Mouse (Mus musculus): Measurements from ENCODE around the gene Calhm3. TPM values are rescaled to one million over a fixed set of nuclear protein-coding genes. Genes with fewer than 3 reads are reported as not detected.
"Not testable (repeated sequence)": the region's sequence is repeated elsewhere in the genome, so short reads cannot be mapped to it uniquely, and the experiment has no call there.

The Calhm3 gene
- total RNA-seq, 2 experiments from 2014 or later = not detected

DNA sequence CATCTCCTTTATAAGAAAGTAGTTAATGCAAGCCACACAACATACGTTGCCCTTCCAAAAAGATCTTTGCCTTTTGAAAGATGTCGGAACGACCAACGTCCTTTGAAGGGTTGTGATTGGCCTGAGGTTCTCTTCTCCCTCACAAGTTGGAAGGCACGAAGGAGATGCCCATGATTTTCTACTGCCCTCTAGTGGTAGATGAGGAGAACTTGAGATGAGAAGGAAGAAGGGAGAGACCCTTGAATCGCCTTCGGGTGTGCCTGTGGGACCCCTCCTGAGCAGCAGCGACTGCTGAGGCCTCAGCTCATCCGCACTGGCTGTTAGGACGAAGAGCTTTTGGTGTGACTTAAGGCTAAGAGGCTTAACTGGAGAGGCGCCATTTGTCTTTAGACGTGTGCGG is 10.7 kb upstream of the Calhm3 start:
- DNase-seq (ENCODE audit: low spot score in 2 of 2) = peak; percentile 18 to 31

DNA sequence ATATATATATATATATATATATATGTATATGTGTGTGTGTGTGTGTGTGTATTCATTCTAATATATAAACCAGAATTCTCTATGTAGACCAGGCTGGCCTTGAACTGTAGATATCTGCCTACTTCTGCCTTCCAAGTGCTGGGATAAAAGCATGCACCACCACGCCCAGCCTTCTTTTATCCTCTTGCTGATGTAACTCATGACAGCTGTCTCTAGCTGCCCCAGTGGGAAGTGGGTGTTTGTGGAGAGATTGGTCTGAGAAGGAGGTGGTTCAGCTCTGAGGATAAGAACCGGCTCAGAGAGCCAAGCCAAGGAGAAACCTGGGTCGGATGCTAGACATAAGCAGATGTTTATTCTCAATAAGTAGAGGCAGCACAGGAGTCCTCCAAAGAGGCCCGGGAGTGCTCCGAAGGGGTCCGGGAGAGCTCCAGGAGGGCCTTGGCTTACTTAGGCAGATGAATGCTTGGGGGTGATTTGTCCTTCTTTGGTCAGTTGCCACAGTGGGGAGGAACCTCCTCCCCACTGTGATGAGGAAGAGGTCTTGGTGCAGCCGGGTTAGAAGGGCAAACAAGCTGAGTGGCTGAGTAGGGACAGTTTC is 10.2 kb upstream of the Calhm3 start:
- no peak for DNase-seq (ENCODE audit: low spot score in 2 of 2)

DNA sequence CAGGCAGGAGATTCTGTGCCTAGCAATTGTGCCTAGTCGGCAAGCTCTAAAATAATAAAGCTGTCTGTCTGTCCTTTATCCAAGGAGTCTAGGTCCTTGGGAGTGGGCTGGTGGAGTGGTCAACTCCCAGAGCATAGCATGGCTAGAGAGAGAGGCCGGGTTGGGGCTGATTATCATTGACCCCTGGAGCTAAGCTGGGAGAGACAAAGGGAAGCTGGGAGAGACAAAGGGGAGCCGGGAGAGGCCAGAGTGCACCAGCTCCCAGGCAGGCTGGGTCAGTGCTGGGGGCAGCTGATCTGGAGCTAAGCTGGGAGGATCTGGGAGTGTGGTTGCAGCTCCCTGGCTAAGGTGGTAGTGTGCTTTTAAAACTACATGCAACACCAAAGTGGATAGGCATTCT is 9.2 kb upstream of the Calhm3 start:
- DNase-seq (ENCODE audit: low spot score in 2 of 2) = no peak

DNA sequence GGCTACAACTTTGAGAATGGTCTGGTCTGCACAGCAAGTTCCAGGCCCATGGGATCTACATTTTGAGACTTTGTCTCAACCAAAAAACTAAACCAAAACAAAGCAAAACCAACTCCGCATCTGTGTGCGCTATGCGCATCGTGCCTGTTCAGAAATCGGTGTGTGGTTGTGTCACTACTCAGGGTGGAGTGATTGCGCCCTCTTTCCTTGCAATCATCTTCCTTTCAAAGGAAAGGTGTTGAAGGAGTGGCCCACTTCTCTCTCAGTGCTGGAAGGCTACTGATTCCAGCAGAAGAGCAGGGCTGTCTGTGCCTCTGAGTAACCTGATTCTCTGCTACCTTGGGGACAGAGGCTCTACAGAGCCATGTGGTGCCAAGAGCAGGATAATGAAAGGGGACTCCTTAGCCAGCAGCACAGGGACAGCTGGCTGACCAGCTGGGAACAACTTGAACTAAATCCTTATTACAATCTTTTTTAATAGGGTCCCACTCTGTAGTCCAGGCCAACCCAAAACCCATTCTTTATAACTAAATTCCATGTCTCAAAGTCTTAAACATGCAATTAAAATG is 5.7 kb upstream of the Calhm3 start:
- DNase-seq (ENCODE audit: low spot score in 2 of 2) = no peak

DNA sequence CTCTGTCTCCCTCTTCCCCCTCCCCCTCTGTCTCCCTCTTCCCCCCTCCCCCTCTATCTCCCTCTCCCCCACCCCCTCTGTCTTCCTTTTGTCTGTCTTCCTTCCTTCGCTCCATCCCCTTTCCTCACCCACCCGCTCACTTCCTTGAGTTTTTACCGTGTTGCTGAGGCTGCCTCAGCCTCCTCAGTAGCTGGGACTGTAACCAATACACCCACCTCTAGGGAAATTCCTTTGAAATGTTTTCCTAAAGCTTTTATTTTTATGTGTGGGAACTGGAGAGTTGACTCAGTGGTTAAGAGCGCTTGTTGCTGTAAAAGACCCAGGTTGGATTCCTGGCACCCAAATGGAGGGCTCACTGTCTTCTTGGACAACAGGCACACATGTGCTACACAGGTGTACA is 4.1 kb upstream of the Calhm3 start:
- DNase-seq (ENCODE audit: low spot score in 2 of 2) = no peak

DNA sequence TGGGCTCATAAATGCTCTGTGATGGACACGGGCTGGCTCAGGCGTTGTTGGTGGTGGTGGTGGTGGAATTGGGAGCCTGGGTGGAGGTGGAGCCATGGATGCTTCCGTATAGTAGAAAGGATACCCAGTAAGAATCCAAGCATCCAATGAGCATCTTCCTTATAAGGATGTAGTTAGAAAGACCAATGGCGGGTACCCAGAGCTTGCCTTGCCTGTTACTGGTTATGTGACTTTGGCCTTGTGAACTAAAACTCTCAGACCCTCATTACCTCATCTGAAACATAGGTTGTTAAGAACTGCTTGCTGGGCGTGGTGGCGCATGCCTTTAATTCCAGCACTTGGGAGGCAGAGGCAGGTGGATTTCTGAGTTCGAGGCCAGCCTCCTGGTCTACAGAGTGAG is 3.8 kb downstream of the Calhm3 start:
- no peak for DNase-seq (ENCODE audit: low spot score in 2 of 2)

DNA sequence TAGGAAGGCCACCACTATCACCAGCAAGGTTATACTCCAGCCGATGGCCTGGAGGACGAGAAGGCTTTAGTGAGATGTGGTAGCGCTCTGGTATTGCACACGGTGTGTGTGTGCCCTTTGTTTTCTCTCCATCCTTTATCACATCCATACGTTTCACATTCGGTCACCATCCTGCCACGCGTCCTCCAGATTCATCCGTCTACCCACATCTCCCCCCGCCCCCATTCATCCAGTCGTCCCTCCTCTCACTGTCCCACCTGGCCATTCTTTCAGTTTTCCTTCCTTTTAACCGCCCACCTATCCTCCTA is 5.5 kb downstream of the Calhm3 start:
- no peak for DNase-seq (ENCODE audit: low spot score in 2 of 2)

DNA sequence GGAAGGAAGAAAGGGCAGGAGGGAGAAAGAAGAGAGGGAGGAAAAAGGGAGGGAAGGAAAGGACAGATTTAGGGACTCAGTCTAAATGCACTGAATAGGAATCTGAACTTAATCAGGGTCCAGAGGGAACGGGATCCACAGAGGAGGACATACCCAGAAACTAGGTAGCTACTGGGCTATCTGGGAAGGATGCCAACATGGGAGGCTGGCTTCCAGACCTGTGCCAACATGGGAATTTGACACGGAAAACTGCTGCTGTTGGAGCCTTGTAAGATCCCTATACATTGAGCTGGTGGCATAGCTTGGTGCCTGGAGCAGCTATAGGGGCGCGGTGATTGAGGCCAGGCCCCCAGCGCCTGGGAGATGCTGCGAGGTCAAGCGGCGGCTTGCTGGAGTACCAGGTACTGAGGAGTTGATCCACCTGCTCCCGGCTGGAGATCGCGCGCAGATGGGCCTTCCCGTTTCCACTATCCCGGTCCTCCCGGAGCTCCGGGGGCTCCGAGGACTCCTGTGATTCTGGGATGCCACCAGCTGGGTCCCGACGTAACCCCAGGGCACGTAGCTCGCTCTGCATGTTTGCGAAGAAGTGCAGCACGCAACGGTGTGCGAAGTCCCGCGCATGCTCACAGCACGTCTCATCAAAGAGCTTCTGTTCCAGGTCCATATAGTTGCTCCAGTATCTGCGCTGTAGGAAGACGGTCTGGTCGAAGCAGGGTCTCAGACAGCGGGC is 6.1 kb downstream of the Calhm3 start:
- DNase-seq (ENCODE audit: low spot score in 2 of 2) = no peak

DNA sequence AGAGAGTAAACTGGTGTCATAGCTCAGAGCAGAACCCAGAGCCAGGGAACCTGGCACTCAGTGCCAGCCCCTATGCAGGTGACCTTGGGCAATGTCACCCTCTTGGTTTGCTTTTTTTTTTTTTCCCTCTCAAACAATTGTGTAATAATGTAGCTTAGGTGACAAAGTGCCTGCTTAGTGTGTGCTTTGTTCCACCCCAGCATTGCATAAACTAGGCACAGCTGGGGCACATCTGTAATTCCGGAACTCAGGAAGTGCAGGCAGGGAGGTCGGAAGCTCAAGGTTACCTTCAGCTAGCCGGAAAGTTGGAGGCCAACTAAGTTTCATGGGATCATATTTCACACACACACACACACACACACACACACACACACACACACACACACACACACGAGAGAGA is 7.7 kb downstream of the Calhm3 start:
- no peak for DNase-seq (ENCODE audit: low spot score in 2 of 2)

DNA sequence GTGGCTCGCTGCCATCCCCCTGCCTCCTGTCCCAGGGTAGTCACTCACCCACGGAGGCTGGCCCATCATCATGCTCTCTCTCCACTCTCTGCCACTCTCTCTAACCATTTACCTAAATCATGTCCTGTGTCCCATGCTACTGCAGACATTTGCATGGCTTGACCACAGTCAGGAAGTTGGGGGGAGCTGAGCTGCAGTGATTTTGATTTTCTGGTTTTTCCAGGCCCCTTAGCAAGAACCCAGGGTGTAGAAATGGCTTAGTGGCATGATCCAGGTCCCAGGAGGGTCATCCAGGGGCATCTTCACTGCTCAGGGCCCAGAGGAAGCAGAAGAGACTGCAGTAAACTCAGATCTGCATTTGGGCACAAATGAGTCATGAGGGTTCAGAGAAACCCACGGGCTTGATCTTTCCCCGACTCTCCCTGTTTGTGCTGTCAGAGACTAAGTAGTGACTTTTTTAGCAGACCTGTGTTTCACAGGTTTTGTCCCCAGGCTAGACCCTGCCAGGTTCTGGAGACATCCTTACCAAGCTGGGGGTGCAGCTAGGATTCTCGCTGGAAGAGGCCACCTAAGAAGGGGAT is 9.2 kb downstream of the Calhm3 start:
- no peak for DNase-seq (ENCODE audit: low spot score in 2 of 2)

DNA sequence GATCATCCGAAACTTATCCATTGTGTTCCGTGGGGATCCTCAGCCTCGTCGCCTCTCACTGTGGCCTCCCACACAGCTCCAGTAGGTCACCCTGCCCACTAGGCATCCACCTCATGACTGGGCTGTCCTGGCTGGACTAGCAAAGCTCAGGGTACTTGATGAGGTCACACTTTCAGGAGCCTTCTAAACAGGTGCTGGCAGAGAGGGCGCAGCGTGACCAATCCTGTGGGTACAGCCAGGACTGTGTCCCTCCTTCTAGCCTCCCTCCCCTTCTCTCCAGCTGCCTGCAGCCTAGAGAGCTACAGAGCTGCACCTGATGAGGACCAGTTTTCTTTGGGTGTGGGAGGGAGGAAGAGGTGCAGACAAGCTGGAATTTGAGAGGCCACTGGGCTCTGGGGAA is 13.4 kb downstream of the Calhm3 start, which contains the start of gene Calhm1:
TSS of gene Calhm1 (minus strand) at position 101 of the 400 bp plus-strand sequence.
- no peak for DNase-seq (ENCODE audit: low spot score in 2 of 2)

DNA sequence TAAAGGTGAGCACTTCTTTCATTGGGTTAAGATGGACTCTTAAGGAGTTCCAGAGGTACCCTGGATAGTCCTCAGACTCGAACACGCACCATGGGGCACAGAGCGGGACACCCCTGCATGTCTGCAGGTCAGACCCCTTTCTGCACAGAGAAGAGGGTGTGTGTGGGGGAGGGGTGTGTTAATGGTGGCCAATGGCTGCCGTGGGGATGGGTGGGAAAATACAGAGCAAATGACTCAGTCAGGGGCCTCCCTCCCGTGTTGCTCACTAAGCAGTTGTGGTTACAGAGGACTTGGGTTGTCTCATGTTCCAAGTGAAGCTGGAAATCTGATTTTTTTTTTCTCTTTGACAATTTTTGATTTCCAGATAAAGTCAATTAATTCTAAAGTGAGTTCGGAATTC is 15.1 kb downstream of the Calhm3 start:
- DNase-seq (ENCODE audit: low spot score in 2 of 2) = no peak

DNA sequence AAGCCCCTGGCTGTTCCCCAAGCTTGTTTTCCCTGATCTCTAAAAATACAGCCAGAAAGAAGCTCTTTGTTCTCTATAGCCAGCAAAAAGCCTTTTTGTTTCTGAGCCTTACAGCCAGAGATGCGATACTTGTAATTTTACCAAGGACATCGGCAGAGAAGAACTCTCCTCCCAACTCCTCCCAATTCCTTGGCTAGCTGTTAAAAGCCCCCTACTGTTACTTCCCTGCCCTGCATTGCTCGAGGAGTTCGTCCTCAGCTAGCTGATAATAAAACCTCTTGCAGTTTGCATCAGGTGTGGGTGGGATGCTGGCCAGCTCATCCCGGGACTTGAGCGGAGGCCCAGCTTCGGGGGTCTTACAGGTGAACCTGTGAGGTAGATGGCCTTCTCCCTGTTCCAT is 18.0 kb downstream of the Calhm3 start:
- not testable (repeated sequence) for DNase-seq (ENCODE audit: low spot score in 2 of 2)

DNA sequence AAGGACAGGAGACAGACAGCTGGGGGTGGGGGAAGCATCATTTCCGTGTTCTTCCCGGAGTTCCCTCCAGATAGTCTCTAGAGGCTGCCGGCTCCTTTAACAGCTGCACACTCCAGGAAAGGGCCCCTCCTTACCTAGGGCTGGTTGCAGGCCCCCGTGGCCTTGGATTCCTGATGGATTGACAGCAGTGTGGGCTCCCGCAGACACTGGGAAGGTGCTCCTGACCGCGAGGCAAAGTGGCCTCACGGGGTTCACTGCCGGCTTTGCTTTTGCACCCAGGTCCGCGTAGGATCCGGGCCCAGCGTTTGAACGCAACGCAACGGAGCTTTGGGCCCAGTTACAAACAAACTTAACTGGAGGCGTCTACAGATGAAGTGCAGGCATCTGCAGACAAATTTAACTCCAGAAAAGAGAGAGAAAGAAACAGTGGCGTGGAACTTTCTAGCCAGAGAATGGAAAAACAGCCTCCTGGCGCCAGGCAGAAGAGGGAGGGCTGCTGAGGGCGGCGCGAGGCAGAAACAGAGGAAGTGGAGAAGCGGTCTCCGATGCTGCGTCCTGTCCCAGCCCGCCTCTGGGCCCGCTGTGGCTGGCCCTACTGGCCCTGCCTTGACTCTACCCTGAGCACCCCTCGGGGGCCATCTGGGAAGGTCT is 19.7 kb downstream of the Calhm3 start, which contains the start of gene Calhm2:
TSS of gene Calhm2 (minus strand) at position 524 of the 651 bp plus-strand sequence.
- peak; percentile 44 to 55 for DNase-seq (ENCODE audit: low spot score in 2 of 2)

DNA sequence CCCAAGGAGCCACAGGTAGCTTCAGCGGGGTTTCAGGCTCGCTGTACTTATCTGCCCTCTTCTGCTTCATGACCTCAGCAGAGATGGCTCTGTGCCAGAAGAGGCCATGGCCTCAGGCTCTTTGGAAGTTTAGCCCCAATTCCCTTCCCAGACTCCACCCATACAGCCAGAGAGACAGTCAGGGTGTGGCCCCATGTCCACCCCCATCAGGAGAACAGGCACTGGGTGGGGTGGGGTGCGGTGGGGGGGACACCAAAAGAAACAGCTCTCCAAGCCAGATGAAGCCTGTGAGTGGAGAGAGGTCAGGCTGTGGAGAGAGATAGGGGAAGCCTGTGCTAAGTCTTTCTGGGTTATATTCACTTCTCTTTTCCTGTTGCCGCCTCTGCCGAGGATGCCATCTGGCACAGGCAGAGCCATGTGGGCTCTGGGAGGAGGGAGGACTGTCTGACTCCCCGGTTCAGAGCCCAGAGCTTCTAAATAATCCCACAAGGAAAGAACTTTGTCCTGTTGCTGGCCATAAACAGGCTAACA is 20.4 kb downstream of the Calhm3 start:
- DNase-seq (ENCODE audit: low spot score in 2 of 2) = peak; percentile 38 to 44

DNA sequence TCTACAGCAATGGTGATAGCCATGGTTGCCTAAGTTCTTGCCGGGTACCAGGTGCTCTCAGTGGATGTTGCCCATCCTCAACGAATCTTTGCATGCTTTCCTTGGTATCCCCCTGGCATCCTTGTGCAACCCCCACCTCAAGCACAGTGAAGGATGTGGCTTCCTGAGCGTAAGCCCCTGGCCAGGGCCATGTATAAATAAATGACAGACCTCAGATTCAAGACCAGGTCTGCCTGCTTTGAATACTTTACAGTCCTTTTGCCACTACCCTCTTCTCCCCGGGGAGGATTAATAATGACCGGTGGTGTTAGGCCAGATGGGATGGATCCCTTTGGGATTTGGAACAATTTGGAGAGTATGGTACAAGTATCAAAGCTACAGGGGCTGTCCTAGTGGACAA is 21.4 kb downstream of the Calhm3 start:
- DNase-seq (ENCODE audit: low spot score in 2 of 2) = no peak

DNA sequence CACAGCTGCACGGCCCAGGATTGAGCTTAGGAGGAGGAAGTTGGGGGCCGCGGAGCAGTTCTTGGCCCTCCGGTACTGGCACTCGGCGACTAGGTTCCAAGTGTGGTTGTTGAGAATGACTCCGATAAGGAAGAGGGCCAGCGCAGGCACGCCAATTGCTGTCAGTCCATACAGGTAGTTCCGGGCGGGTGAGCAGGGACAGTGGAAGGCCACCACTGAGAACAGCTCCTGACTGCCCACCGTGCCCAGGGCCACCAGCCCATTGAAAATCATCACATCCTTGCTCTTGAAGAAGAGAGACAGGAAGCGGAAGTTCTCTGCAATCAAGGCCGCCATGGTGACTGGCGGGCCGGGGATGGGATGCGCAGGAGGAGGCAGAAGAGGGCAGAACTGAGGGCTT is 22.0 kb downstream of the Calhm3 start:
- DNase-seq (ENCODE audit: low spot score in 2 of 2) = no peak

DNA sequence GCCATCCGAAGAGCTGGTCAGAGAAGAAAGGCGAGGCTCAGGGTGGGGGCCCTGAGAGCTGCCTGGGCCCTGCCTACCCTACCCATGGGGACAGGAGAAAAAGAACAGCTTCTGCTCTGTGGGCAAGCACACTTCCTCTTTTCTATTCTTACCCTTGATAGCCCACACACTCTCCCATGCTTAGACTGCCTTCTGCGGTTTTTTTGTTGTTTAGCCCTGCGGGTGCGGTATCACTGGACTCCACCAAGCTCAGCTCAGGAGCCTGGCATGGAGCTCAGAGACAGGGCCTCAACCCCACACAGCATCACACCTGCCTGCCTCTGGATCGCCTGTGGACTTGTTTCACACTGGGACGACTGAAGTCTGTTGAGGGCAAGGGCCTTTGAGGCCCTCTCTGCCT is 24.4 kb downstream of the Calhm3 start:
- DNase-seq (ENCODE audit: low spot score in 2 of 2) = no peak

DNA sequence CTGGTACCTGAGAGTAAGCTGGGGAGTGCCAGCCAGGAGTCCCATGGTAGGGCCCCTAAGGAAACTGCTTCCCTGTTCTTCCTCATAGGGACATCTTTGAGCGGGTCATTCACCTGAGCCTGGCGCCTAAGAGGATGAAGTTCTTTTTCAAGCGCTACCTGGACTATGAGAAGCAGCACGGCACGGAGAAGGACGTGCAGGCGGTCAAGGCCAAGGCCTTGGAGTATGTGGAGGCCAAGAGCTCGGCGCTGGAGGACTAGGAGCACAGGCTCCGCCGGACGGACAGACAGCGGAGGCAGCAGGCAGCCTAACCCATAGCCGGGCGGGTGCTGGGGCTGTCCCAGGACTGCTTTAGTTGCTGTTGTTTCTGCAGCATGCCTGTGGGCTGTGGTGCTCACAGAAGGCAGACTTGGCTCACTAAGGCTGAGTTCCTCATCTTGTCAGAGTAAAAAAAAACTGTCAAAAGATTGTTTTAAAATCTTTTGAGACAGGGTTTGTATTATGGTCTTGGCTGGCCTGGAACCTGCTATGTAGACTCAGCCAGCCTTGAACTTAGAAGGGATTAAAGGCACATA is 26.9 kb downstream of the Calhm3 start:
- DNase-seq (ENCODE audit: low spot score in 2 of 2) = no peak

DNA sequence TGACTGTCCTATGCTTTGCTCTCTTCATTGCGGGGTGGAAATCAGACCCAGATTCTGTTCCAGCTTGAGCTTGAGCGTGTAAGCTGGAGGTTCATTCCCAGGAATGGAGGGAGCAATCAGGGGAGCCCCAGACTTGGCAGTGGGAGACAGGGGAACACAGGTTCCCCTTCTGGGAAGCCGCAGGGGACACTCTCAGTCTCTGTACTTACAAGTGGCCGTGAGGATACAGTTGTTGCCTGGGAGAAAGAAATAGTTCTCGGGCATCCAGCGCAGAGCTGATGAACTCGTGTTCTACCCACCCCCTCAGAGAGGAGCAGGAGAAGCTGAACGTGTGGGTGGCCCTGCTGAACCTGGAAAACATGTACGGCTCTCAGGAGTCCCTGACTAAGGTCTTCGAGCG is 28.7 kb downstream of the Calhm3 start:
- DNase-seq (ENCODE audit: low spot score in 2 of 2) = no peak

DNA sequence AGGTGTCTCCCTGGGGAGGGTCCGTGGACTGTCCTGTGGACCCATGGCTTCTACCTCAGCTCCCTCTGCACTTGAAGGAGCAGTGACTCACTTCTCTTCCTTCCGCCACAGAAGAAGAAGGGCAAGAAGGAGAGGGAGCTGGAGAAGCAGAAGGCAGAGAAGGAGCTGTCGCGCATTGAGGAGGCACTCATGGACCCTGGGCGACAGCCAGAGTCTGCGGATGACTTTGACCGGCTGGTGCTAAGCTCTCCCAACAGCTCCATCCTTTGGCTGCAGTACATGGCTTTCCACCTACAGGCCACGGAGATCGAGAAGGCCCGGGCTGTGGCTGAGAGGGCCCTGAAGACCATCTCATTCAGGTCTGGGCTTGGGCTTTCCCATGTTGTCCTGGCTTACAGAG is 29.4 kb downstream of the Calhm3 start:
- DNase-seq (ENCODE audit: low spot score in 2 of 2) = no peak

Measured in layer of hippocampus, postnatal 10 days (tissue).